Comparison of ENCODE assay signal across 8 mouse cellular contexts in the genomic region with DNA sequence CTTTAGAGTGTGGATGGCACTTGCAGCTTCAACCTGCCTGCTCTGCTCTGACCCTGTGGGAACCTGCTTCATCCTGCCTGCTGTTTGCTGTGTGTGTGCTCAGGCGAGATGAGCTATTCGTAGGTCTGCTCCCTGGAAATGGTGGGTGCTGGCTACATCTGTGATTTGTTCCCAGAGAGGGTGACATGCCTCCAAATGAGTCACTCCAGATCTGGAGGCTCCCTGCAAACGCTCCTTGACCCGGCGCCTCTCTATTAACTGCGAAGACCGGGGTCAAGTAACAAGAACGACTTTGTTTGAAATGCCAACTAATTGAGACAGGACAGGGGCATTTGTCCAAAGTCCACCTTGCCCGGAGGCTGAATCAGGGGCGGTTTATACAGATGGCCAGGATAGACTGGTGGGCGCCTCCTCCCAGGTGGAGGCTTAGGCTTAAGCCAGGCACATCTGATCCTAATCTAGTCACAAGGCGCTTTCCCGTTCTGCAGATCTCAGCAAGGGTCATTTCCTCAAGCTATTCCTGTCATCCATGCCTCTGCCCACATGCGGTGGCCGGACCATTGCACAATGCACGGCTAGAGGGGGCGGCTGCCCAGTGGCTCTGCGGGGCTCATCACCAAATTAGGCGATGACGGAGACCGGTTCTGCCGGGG. TPM values are rescaled to one million over a fixed set of nuclear protein-coding genes. Genes with fewer than 3 reads are reported as not detected.
A peak's percentile ranks its signal among the peaks of the same experiment; 100 is the strongest.
DNase-seq lines count a peak whose midpoint lies in the region; ATAC-seq and TF ChIP-seq lines count a peak whose summit lies in the region.

No protein-coding gene starts in this region.

- peak overlapping the region; percentile 97 for H3K27ac ChIP-seq in lung, embryonic 14.5 days (ENCODE audit: low read depth)
- peak overlapping the region; percentile 92 for H3K27ac ChIP-seq in left cerebral cortex, adult 2 months
- H3K27ac ChIP-seq in midbrain, embryonic 16.5 days (ENCODE audit: low read length), result peak overlapping the region; percentile 93

- peaks cover 6% of the 10 kb centered on the region for H3K4me1 ChIP-seq in lung, embryonic 14.5 days (ENCODE audit: insufficient read depth)
- H3K4me1 ChIP-seq in midbrain, embryonic 16.5 days (ENCODE audit: control insufficient read depth, insufficient read depth, low read length), result peaks cover 18% of the 10 kb centered on the region

- peak overlapping the region; percentile 65 for H3K9ac ChIP-seq in lung, embryonic 14.5 days
- peak overlapping the region; percentile 95 for H3K9ac ChIP-seq in midbrain, embryonic 16.5 days (ENCODE audit: low read depth, low read length)

- peak overlapping the region; percentile 95 for H3K4me3 ChIP-seq in lung, embryonic 14.5 days (ENCODE audit: low read depth, low read length)
- H3K4me3 ChIP-seq in left cerebral cortex, adult 2 months, result peak overlapping the region; percentile 79
- H3K4me3 ChIP-seq in midbrain, embryonic 16.5 days (ENCODE audit: low read depth, low read length), result peak overlapping the region; percentile 66

- intact Hi-C loops in left cerebral cortex, adult 2 months (cut with DNase I), result loop anchor here (2.0 kb wide), 1 partner anchor 195 kb away; no protein-coding TSS in a partner anchor

- H3K9me3 ChIP-seq in lung, embryonic 14.5 days (ENCODE audit: low read depth, low read length), result no peaks in the 10 kb centered on the region
- no peaks in the 10 kb centered on the region for H3K9me3 ChIP-seq in midbrain, embryonic 16.5 days (replicated peaks; ENCODE audit: control insufficient read depth, low read length, poor library complexity, severe bottlenecking)

- peak overlapping the region; percentile 90 for H3K4me2 ChIP-seq in lung, embryonic 14.5 days
- H3K4me2 ChIP-seq in midbrain, embryonic 16.5 days (ENCODE audit: low read length), result peak overlapping the region; percentile 81

- H3K27me3 ChIP-seq in lung, embryonic 14.5 days (ENCODE audit: insufficient read depth, low read length), result no peaks in the 10 kb centered on the region
- no peaks in the 10 kb centered on the region for H3K27me3 ChIP-seq in midbrain, embryonic 16.5 days (ENCODE audit: control insufficient read depth, insufficient read depth, low read depth, low read length)

- ATAC-seq in lung, embryonic 14.5 days (ENCODE audit: insufficient read depth), result peak; percentile 60; the same call in 1 of the 2 replicates
- ATAC-seq in midbrain, embryonic 16.5 days, result peak; percentile 63

- DNase-seq in lung, embryonic 14.5 days, result no peak
- no peak for DNase-seq in lung, postnatal 25 days (ENCODE audit: low spot score)
- peak; percentile 39 for DNase-seq in adrenal gland, postnatal 25 days
- peak; percentile 67 for DNase-seq in gonadal fat pad, adult 2 months (ENCODE audit: low read depth)
- DNase-seq in left cerebral cortex, adult 2 months (ENCODE audit: extremely low spot score in 1 of 2, low spot score in 2 of 2), result peak in 1 of 2 experiments; percentile 52
- DNase-seq in gastrocnemius, postnatal 4 days (ENCODE audit: low spot score in 2 of 2), result no peak
- DNase-seq in cerebellum, adult 9-10 months, result no peak

- TF ChIP-seq CTCF in lung, embryonic 14.5 days (IDR thresholded peaks at IDR 0.05; ENCODE audit: low read depth), result no peak
- TF ChIP-seq CTCF in left cerebral cortex, adult 2 months (IDR thresholded peaks at IDR 0.05), result no peak

- H3K36me3 ChIP-seq in lung, embryonic 14.5 days (ENCODE audit: insufficient read depth), result peaks cover 59% of the 10 kb centered on the region
- peaks cover 2% of the 10 kb centered on the region for H3K36me3 ChIP-seq in midbrain, embryonic 16.5 days (ENCODE audit: control insufficient read depth, insufficient read depth, low read length)

- WGBS in lung, embryonic 14.5 days, result 8% methylated on average over 22 of the region's 22 CpGs
- WGBS in midbrain, embryonic 16.5 days, result 9% methylated on average over 22 of the region's 22 CpGs

RNA-seq across cellular contexts. Expression of a gene that starts 0.5 kb away (rescaled TPM):
- polyA plus RNA-seq in lung, embryonic 14.5 days (2014; fragmentation: Nextera tagmentation; extraction: Ambion mirVana), result 799 and 802 TPM in 2 replicates
- 789 and 848 TPM in 2 replicates for total RNA-seq in adrenal gland, postnatal 25 days (2021)
- polyA plus RNA-seq in gonadal fat pad, adult 2 months (2012; rRNA removed), result 1,759 and 1,778 TPM in 2 replicates
- 100 to 1,000 TPM; 302 to 309 TPM for total RNA-seq in left cerebral cortex, adult 2 months (2021)
- 304 and 312 TPM in 2 replicates for polyA plus RNA-seq in midbrain, embryonic 16.5 days (2015; fragmentation: Nextera tagmentation; extraction: Ambion mirVana)
- 100 to 1,000 TPM; 919 to 955 TPM for total RNA-seq in gastrocnemius, postnatal 4 days (2021)

RNA-seq across cellular contexts. Expression of a gene that starts 14.5 kb away (rescaled TPM):
- polyA plus RNA-seq in lung, embryonic 14.5 days (2014; fragmentation: Nextera tagmentation; extraction: Ambion mirVana), result 28.2 and 35.3 TPM in 2 replicates
- 34.6 and 35.0 TPM in 2 replicates for total RNA-seq in adrenal gland, postnatal 25 days (2021)
- polyA plus RNA-seq in gonadal fat pad, adult 2 months (2012; rRNA removed), result 14.8 and 17.7 TPM in 2 replicates
- 10 to 100 TPM; 21.5 to 26.1 TPM for total RNA-seq in left cerebral cortex, adult 2 months (2021)
- polyA plus RNA-seq in midbrain, embryonic 16.5 days (2015; fragmentation: Nextera tagmentation; extraction: Ambion mirVana), result 25.2 and 26.3 TPM in 2 replicates
- total RNA-seq in gastrocnemius, postnatal 4 days (2021), result 10 to 100 TPM; 24.9 to 25.4 TPM

RNA-seq across cellular contexts. Expression of a gene that starts 22.8 kb away (rescaled TPM):
- polyA plus RNA-seq in lung, embryonic 14.5 days (2014; fragmentation: Nextera tagmentation; extraction: Ambion mirVana), result 11.2 and 11.3 TPM in 2 replicates
- total RNA-seq in adrenal gland, postnatal 25 days (2021), result 10.4 and 13.6 TPM in 2 replicates
- 18.8 and 21.1 TPM in 2 replicates for polyA plus RNA-seq in gonadal fat pad, adult 2 months (2012; rRNA removed)
- 1 to 10 TPM; 2.9 to 3.0 TPM for total RNA-seq in left cerebral cortex, adult 2 months (2021)
- polyA plus RNA-seq in midbrain, embryonic 16.5 days (2015; fragmentation: Nextera tagmentation; extraction: Ambion mirVana), result 1.3 and 1.4 TPM in 2 replicates
- total RNA-seq in gastrocnemius, postnatal 4 days (2021), result 10 to 100 TPM; 24.3 to 24.6 TPM

RNA-seq across cellular contexts. Expression of a gene that starts 37.2 kb away (rescaled TPM):
- polyA plus RNA-seq in lung, embryonic 14.5 days (2014; fragmentation: Nextera tagmentation; extraction: Ambion mirVana), result 3.0 and 3.6 TPM in 2 replicates
- not detected in 2 replicates for total RNA-seq in adrenal gland, postnatal 25 days (2021)
- polyA plus RNA-seq in gonadal fat pad, adult 2 months (2012; rRNA removed), result 1.3 and 1.7 TPM in 2 replicates
- total RNA-seq in left cerebral cortex, adult 2 months (2021), result not detected
- polyA plus RNA-seq in midbrain, embryonic 16.5 days (2015; fragmentation: Nextera tagmentation; extraction: Ambion mirVana), result 1.4 and 1.7 TPM in 2 replicates
- under 1 TPM; 0.47 to 0.57 TPM for total RNA-seq in gastrocnemius, postnatal 4 days (2021)

Comparison
In these comparisons a context has a peak if more than half of its experiments do, and no peak if none do; other contexts are left out.
1. DNase-seq: peak in adrenal gland, postnatal 25 days (single experiment) and gonadal fat pad, adult 2 months (single experiment); none in lung, embryonic 14.5 days (single experiment), lung, postnatal 25 days (single experiment), gastrocnemius, postnatal 4 days (0 of 2) and cerebellum, adult 9-10 months (single experiment).
2. Peak in every context shown above with its lines, with median percentiles within 50 percentile points of each other: H3K27ac ChIP-seq and H3K4me3 ChIP-seq.